Mouse (Mus musculus): Measurements from ENCODE around the gene Rpl38.
"Not testable (repeated sequence)": the region's sequence is repeated elsewhere in the genome, so short reads cannot be mapped to it uniquely, and the experiment has no call there.

The Rpl38 gene

GRCm38 (mm10) chr11:114657737-114658136 lies 10.6 kb upstream of the Rpl38 start:
- peak; percentile 52 for DNase-seq

- DNase-seq: no peak
Observed at GRCm38 (mm10) chr11:114662161-114662560, 6.2 kb upstream of the Rpl38 start.

GRCm38 (mm10) chr11:114662746-114663362 lies 5.5 kb upstream of the Rpl38 start:
- DNase-seq: peak; percentile 52

- DNase-seq: no peak
Observed at GRCm38 (mm10) chr11:114664164-114664563, 4.2 kb upstream of the Rpl38 start.

- DNase-seq: no peak
Observed at GRCm38 (mm10) chr11:114665463-114665862, 2.9 kb upstream of the Rpl38 start.

- no peak for DNase-seq
Observed at GRCm38 (mm10) chr11:114666786-114667185, 1.5 kb upstream of the Rpl38 start.

- DNase-seq: no peak
Observed at GRCm38 (mm10) chr11:114667236-114667931, 940 bp upstream of the Rpl38 start.

GRCm38 (mm10) chr11:114667932-114668285 lies 415 bp upstream of the Rpl38 start:
- peak; percentile 42 for DNase-seq

GRCm38 (mm10) chr11:114668741-114669623 lies 658 bp downstream of the Rpl38 start:
- DNase-seq: peak; percentile 77

GRCm38 (mm10) chr11:114669651-114670168 lies 1.4 kb downstream of the Rpl38 start:
- DNase-seq: no peak

- DNase-seq: no peak
Observed at GRCm38 (mm10) chr11:114671147-114671546, 2.8 kb downstream of the Rpl38 start.

GRCm38 (mm10) chr11:114672794-114673718 lies 4.7 kb downstream of the Rpl38 start:
- peak; percentile 46 for DNase-seq

GRCm38 (mm10) chr11:114673719-114674050 lies 5.4 kb downstream of the Rpl38 start:
- DNase-seq: no peak

- DNase-seq: no peak
Observed at GRCm38 (mm10) chr11:114674180-114674579, 5.9 kb downstream of the Rpl38 start.

- not testable (repeated sequence) for DNase-seq
Observed at GRCm38 (mm10) chr11:114674796-114675195, 6.5 kb downstream of the Rpl38 start.

GRCm38 (mm10) chr11:114675341-114675825 lies 7.1 kb downstream of the Rpl38 start, which contains the start of gene Ttyh2:
TSS of gene Ttyh2 (plus strand) at chr11:114675431.
- peak; percentile 84 for DNase-seq

- DNase-seq: peak; percentile 55
Observed at GRCm38 (mm10) chr11:114675826-114676401, 7.6 kb downstream of the Rpl38 start.

- peak; percentile 82 for DNase-seq
Observed at GRCm38 (mm10) chr11:114676431-114676830, 8.1 kb downstream of the Rpl38 start.

- DNase-seq: no peak
Observed at GRCm38 (mm10) chr11:114676896-114677530, 8.7 kb downstream of the Rpl38 start.

- DNase-seq: peak; percentile 41
Observed at GRCm38 (mm10) chr11:114679582-114679981, 11.3 kb downstream of the Rpl38 start.

GRCm38 (mm10) chr11:114680291-114680690 lies 12.0 kb downstream of the Rpl38 start:
- no peak for DNase-seq

Data from kidney, adult 18-20 months (tissue).